Mouse (Mus musculus) cerebellum, postnatal 10 days (tissue): ENCODE data around the gene Grk5.
A peak's percentile ranks its signal among the peaks of the same experiment; 100 is the strongest.
"Not testable (repeated sequence)": the region's sequence is repeated elsewhere in the genome, so short reads cannot be mapped to it uniquely, and the experiment has no call there.

Source experiments
- DNase-seq, 2 experiments: peaks; one replicate each; pipeline ENCODE4 v3.0.0; 2021; ENCODE audit warnings: mixed read lengths in 2 of 2

The Grk5 gene

DNA sequence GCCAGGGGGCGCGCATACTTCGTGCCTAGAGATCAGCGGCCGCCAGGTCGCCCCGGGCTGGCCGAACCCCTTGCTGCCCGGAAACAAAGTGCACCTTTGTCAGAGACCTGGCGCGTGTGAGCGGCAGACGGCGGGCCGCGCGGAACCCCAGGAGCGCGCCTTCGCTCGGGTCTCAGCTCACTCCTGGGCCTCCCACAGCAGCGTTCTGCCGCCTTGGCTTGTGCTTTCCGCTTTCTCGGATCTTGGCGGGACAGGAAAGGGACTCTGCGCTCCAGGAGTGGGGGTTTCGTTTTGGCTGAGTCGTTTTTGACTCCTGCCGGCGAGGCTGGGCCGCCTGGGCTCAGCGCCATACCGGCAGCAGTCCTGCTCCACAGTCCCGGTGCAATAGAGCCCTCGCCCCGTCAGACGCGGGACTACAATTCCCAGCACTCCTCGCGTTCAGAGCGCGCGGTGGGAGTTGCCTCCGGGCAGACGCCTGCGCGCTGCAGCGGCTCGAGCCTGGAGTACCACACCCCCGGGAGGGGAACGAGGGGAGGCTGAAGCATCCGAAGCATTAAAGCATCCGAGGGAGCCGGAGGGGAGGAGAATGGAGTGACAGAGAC, at the start of gene Grk5:
TSS of gene Grk5 (plus strand) at position 36 of the 602 bp plus-strand sequence.
- DNase-seq, result peak; percentile 98 to 99

DNA sequence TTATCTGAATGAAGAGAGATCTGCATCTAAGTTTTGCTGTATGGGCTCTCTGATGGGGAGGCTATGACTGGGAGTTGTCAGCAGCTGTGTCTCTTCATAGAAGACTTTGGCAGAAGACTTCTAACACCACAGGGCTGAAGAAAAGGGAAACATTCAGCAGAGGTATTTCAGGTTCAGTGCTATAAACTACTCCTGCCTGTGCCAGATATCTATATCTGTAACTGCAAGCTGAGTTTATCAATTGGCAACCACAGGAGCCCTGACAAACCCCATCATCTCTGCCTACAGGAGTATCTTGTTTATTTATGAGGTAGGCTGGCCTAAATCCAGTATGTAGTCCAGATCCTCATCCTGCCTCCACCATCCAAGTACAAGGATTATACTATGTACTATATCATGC, 46.2 kb upstream of the Grk5 start:
- no peak for DNase-seq

DNA sequence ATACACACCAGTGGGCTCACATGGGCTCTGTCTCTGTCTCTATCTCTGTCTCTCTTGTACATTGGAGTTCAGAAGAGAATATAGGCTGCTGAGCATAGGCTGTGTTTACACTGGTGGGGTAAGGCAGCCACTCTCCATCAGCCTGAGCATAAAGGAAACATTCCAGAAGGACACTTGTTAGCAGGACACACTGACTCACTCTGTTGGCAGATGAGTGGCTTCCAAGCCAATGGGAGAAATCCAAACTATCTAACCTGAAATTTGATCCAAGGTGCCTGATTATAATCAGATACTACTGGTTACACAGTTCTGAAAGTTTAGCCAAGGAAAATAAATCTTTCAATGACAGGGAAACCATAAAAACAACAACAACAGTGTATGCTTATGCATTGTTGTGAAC, 43.8 kb upstream of the Grk5 start:
- DNase-seq, result no peak

DNA sequence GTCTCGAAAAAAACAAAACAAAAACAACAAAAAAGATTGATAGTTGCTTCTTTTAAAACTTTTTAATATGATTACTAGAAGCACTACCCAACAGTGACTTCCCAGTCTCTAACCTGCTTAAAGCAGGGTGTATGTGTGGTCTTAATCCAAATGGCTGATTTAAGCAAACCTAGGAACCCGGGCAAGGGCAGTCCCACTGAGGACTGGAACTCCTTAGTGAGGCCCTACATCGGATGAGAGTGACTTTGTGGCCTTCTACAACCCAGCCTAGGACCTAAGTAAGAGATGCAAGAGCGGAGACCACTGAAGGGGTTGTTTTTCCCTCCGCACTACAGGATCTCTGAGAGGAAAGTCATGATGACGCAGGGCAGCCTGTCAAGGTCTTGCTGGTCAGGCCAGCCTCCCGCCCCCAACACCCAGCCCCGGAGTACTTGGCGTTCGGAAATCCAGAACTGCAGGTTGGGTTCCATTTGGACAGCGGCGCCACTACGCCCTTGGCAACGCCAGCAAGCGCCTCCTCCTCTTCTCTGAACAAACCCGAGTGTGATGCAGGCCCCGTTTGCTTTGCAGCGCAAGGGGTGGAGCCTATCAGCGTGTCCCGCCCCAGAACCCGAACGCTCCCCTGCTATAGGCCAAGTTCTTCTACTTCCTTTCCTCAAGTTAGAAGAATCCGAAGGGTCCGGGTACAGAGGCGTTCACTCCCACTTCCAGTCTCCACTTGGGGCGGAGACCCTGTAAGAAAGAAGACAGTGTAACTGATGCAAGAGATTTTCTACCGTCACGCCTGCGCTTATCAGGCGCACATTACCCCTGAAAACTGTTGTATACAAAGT, 28.5 kb upstream of the Grk5 start, which contains the start of gene Sfxn4:
TSS of gene Sfxn4 (minus strand) at position 612 of the 833 bp plus-strand sequence.
- DNase-seq, result peak; percentile 90 to 94

DNA sequence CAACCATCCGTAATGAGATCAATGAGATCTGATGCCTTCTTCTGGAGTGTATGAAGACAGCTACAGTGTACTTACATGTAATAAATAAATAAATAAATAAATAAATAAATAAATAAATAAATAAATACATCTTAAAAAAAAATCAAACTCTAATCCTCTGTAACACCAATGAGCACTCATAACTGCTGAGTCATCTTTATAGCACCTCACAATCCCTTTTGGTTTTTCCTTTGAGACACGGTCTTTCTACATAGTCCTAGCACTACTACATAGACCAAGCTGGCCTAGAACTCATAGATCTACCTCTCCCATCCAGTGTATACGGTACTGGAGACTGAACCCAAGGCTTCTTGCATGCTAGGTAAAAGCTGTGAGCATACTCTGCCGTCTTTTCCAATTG, 23.4 kb upstream of the Grk5 start:
- not testable (repeated sequence) for DNase-seq

DNA sequence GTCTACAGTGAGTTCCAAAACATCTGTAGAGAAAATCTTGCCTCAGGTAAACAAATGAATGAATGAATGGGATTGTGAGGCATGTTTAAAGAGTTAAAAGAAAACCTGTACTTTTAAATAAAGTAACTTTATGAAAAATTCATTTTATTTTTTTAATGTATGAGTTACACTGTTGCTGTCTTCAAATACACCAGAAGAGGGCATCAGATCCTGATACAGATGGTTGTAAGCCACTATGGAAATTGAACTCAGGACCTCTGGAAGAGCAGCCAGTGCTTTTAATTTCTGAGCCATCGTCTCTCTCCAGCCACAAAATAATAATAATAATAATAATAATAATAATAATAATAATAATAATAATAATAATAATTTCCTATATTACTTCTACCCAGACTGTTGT, 19.1 kb upstream of the Grk5 start:
- DNase-seq, result no peak

DNA sequence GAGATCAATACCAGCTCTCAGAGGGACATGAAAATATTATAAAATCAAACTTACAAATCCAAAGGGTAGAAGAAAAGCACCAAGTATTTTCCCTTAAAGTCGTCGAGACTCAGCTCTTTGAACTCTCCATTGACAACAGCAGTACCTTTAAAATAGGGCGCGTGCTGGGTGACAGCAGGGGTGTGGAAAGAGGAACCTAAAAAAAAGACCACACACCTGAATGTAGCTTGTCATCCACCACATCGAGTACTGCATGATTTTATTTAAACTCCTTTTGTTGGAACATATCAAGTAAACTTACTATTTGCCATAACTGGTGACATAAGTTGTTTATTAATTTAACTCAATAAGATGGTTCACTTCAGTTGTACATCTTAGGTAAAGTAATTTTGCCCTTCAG, 18.2 kb upstream of the Grk5 start:
- no peak for DNase-seq

DNA sequence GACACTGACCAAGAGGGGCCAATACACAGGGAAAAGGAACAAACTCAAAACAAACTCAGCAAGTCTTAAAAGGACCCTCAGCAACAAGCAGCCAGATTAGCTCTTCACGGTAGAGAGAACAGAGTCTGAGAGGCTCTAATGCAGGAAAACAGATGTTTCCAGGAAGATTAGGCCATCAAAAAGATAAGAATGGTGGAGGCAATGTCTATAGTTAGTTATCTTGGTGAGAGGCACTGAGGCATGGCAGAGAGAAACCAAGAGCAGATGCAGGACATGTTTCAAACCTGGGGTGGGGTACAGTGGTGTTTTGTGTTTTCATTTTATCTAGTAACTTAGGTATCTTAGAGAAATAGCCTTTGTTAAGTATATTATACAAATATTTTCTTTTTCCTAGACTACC, 17.3 kb upstream of the Grk5 start:
- DNase-seq, result no peak

DNA sequence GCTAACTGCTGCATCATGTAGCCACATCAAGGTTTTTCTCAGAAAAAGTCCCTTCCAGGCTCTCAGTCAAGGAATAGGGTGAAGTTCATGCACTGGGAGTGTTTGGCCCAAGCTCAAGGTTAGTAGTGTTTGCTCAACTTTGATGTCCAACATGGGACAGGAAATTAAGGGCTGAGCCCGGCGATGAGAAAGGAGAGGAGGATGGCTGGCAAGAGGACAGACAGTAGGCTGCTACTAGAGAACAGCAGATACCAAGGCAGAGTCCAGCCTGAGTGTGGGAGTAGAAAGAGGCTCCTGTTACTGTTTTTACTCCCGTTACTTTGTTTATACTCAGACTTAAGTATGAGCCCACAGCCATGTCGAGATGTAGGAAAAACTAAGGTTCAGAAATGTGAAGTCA, 16.0 kb upstream of the Grk5 start:
- peak; percentile 9 to 17 for DNase-seq

DNA sequence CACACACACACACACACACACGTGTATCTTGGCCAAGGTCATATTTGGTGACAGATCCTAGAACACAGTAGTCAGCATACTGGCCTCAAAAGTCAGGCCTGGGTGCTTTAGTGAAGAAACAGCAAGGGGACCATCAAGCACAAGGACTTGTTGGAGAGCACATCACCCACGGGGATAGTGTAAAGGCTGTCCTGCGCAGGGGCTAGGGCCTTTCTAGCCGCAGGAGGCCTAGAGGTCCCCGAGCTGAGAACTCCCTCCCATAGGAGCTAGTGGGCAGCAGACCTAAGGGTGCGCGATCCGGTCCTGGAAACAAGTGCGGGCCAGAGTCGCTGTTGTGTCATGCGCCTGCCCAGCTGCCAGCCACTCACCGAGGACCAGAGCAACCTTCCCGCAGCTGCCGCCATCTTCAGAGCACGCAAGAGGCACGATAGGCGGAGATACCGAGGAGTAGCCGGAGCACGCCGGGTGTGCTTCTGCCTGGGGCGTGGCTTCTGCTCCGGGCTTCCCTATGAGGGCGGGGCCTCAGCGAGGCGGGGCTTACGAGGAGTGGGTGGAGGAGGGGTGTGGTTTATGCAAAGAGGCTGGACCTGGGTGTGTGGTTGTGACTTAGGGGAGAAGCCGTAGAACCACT, 15.4 kb upstream of the Grk5 start, which contains the start of gene Prdx3:
TSS of gene Prdx3 (minus strand) at position 493 of the 631 bp plus-strand sequence.
- DNase-seq, result peak; percentile 96 to 98

DNA sequence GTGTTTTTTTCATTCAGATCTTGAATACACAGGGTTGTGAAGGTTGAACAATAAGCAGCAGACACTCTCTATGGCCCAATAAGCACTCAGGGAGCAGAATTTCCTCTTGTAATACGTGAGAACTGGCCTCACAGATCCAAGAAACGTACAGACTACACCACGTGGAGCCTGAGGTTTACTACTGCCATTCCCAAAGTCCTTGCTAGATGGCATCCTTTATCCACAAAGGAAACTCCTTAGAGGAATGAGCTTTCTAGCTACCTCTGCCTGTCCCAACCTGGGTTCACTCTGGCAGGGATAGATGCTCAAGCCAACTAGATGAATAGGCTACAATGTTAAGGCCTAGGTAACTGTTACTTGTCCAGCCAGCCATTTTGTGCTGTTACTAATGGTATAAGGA, 6.4 kb upstream of the Grk5 start:
- peak; percentile 51 to 56 for DNase-seq

DNA sequence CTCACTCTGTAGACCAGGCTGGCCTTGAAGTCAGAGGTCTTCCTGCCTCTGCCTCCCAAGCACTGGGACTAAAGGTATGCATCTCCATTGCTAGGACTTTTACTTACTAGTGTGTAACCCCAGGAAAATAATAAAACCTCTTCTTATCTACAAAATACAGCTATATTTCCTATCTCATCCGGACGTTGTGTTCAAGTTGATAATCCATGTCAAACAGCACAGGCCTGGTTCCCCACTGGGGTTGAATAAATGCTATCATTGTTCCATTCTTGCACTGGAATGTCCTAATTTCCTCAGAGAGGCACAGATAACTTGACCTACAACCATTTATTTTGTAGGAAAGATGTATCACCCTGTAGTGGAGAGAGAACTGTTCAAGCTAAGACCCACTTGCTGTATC, 1.9 kb upstream of the Grk5 start:
- no peak for DNase-seq

DNA sequence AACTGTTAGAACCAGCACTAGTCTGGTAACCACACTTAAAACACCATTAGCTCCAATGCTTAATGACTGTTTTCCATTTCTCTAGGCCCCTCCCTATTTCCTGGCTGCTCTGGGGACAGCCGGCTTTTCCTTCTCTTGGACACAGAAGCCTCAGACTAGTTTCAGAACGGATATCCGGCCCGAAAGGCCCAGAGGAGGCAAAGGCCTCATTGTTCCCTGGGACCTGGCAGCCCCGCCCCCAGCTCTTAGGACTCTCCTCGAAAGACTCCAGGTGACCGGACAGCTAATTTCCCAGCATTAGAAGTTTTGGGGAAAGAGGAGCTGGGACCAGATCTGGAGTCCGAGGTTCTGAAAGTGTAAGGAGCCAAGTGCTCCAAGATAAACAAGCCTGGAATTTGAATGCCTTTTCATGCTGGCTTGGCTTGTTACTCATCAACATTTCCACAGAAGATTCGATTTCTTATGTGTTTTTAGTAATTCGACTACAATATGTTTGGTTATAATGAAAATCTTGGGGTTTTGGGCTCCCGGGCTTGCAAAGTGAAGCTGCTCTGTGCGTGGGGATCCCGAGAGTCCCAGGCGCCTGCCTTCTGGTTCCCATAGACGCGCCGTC, 342 bp upstream of the Grk5 start:
- peak; percentile 45 to 55 for DNase-seq

DNA sequence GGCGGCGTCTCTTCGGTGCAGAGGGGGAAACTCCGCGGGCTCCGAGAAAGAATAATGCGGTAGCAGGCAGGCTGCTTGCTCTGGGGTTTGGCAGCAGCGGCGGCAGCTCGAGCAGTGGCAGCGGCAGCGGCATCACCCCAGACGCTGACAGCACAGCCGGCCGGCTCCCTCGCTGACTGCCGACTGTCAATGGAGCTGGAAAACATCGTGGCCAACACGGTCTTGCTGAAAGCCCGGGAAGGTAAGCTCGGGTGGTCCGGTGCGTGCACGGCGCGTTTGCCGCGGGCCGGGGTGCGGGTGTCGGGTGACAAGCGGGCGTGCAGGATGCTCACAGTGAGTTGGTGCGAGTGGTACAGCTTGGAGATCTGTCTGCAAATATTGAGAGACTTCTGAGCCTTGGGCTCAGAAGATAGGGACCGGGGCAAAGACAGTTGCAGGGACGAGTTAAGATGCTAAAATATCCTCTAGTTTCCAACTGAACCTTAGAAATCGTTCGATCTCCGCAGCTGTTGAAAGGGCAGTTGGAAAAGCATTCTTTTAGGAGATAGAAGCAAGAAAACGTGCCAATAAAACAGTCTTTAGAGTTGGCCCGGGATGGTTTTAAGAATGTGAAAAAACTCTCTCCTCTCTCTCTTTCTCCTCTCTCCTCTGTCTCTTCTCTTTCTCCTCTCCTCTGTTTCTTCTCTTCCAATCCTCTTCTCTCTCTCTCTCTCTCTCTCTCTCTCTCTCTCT, 1.0 kb downstream of the Grk5 start:
- DNase-seq, result peak in 1 of 2 experiments; percentile 78

DNA sequence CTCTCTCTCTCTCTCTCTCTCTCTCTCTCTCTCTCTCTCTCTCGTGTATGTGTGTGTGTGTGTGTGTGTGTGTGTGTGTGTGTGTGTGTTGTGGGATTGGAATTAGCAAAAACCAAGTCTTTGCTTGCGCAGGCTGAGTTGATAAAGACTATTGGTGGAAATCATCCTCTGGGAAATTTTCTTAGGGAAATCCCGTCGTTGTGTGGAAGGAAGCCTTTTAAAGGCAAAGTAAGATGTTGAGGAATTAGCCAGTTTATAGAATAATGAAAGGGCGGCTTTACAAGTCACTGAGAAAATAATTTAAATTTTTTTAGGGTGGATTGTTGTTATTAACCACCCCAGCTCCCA, 1.5 kb downstream of the Grk5 start:
- peak; percentile 55 to 56 for DNase-seq

DNA sequence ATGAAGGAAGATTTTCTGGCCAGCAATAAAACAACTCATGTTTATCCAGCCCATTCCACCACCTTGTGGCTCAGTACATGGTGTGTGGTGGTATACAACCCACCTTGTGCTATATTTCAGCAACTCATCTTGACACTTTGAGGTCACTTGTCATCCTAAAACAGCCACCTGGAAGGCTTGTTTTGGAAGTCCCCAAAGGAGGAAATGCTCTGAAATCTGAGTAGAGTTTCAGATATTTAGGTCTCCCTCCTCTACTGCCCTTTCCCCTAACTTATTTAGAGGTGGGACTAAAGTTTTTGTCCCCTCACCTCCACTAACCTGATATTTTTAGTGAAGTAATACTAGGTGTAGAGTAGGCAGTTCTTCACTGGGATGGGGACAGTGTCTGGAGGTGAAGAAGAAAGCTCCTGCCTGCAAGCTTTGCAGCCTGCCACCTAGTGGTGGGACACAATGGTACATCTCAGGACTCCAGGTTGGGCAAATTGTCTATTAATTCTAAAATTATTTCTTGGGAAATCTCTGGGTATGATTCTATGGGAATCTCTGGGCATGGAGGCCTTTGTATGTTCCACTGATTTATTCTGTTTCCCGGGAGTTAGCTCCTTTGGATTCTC, 2.5 kb downstream of the Grk5 start:
- DNase-seq, result peak; percentile 84 to 88

DNA sequence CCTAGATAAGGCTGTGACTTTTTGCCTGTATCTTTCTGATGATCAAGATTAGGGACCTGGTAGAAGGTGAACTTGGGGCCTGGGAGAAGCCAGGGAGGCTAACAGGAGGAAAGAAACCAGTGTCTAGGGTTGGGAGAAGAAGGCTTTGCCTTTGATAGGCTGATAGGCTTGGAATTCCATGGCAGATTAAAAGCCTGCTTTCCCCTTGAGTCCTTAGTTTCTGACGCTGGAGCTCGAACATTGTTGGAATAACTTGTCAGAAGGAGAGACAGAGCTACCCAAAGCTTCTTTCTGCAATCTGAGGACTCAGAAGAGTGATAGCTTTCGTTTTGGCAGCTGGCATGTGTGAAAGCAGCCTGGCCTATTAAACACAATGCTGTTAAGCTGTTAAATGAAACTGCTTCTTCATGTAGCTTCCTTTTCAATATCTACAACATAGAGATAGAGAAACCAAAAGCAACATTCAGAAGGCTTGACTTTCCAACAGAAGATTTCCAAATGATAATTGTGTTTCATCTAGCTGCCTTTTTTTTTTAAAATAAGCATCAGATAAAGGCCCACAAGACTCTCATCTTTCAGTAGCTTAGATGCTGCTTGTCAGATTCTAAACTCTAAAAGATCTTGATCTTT, 5.8 kb downstream of the Grk5 start:
- no peak for DNase-seq

DNA sequence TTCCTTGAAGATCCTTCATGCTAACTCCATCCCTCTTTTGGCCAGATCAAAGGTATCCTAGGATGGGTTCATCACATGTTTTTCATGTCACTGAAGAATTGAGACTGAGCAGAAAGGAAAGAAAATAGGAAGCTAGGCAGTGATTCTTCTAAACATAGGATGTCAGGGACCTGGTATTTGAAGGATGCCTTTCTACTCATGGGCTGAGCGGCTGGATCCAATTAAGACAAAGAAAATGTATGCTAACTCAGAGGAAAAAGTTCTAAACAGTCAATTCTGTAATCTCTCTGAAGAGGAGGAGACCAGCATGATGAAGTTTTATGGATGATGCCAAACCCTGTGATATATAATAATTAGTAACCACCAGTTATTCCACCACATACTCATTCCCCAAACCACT, 13.6 kb downstream of the Grk5 start:
- no peak for DNase-seq

DNA sequence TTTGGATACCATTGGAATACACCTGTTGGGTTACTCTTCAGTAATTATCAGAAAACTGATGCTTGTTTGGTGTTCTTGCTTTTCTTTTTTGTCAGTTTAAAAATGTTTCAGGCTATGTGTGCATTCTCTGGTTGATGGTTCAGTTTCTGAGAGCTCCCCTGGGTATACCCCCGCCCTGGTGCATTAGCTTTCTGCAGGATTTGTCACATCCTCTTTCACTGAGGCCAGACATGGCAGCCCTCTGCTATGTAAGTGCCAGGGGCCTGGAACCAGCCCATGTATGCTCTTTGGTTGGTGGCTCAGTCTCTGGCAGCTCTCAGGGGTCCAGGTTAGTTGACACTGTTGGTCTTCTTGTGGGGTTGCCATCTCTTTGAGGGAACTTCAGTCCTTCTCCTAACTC, 14.4 kb downstream of the Grk5 start:
- DNase-seq, result no peak

DNA sequence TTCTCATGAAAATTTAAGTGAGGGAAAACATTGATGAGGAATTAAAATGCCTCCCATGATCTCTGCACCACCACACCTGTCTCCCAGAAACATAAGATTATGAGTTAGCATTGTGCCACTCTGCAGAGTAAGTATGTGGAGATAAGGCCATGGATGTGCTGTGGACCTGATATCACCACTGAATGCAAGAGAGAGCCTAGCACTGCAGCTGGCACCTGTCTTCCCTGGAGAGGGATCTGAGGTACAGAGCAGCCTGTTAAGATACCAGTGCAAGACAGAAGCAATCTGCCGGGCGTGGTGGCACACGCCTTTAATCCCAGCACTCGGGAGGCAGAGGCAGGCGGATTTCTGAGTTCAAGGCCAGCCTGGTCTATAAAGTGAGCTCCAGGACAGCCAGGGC, 15.9 kb downstream of the Grk5 start:
- DNase-seq, result no peak

DNA sequence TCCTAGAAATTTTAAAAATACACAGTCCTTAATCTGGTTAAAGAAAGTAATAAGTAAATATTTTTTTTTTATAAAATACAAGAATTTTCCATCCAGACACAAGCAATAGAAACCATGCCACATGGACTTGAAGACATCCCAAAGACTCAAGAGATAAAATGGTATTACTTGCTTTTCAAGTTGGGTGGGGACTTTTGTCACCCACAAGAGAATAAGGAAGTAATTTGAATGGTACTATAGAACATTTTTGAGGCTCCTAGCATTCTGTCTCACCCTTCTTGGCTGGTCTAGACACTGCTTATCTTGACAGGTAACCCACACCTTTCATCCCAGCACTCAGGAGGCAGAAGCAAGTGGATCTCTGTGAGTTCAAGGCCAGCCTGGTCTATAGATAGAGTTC, 20.8 kb downstream of the Grk5 start:
- no peak for DNase-seq

DNA sequence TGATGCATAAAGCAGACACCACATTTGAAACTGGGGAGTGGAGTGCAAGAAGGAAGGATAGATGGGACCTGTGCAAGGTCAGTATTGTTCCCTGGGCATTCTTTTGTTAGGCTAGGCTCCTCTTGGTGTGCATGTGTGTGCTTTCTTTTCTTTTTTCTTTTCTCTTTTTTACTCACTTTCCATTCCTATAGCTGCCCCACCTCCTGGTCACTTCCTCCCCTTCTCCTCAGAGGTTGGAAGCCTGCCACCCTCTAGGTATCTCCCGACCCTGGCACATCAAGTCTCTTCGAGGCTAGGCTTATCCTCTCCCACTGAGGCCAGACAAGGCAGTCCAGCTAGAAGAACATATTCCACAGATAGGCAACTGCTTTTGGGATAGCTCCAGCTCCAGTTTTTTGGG, 22.1 kb downstream of the Grk5 start:
- DNase-seq, result peak; percentile 38 to 41
